Mouse (Mus musculus): ENCODE results near the gene Adamts13.

- TF ChIP-seq CTCF (IDR thresholded peaks at IDR 0.05; ENCODE audit: control insufficient read depth, insufficient read depth, low read length): no peak
- TF ChIP-seq POLR2A (IDR thresholded peaks at IDR 0.05; ENCODE audit: borderline replicate concordance, control insufficient read depth, low read depth, low read length): no peak
Observed at GRCm38 (mm10) chr2:26973960-26974359, 744 bp downstream of the Adamts13 start.

Measured in bone marrow, adult 2 months (tissue).